ENCODE assay signal across 8 mouse cellular contexts in the genomic region with DNA sequence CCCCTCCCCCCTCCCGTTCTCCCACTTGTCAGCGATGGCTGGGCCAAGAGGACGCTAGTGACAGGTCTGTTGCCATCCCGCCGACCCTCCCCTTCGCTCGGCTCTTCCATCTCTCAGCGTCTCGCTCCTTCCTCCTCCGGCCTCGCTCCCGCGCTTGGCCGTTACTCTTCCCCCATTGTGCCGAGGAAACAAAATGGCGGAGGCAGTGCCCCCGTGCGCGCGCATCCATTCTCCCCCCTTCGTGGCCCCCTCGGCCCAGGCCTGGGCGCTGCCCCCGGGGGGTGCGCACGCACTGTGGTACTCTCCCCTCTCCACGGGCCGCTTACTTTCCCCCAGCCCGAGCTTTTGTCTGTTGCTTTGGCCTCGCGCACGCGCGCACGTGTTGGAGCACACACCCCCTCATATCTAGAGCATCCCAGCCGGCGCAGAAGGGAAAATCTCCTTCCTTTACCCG. TPM values are rescaled to one million over a fixed set of nuclear protein-coding genes. Genes with fewer than 3 reads are reported as not detected.
A peak's percentile ranks its signal among the peaks of the same experiment; 100 is the strongest.
DNase-seq lines count a peak whose midpoint lies in the region; ATAC-seq and TF ChIP-seq lines count a peak whose summit lies in the region.

No protein-coding gene starts in this region.

- intact Hi-C loops in heart, postnatal 25 days (cut with DNase I): loop anchor here (5.0 kb wide), 1 partner anchor 249 kb away; a partner anchor contains a TSS

- WGBS in forebrain, embryonic 15.5 days: under 1% methylated on average over 38 of the region's 38 CpGs
- under 1% methylated on average over 37 of the region's 38 CpGs for WGBS in lung, embryonic 15.5 days
- under 1% methylated on average over 38 of the region's 38 CpGs for WGBS in thymus, adult 2 months

- no peak for TF ChIP-seq POLR2A in ES-Bruce4 (IDR thresholded peaks at IDR 0.05; ENCODE audit: insufficient read depth, low read length)
- TF ChIP-seq POLR2A in thymus, adult 2 months (IDR thresholded peaks at IDR 0.05; ENCODE audit: control insufficient read depth, extremely low read depth, insufficient read depth, low read length, poor library complexity): no peak; the same call in 1 of the 2 replicates

- H3K9me3 ChIP-seq in ES-Bruce4 (replicated peaks; ENCODE audit: control insufficient read depth, insufficient read depth, low read length, poor library complexity, severe bottlenecking): no peaks in the 10 kb centered on the region
- no peaks in the 10 kb centered on the region for H3K9me3 ChIP-seq in forebrain, embryonic 15.5 days
- no peaks in the 10 kb centered on the region for H3K9me3 ChIP-seq in lung, embryonic 15.5 days

- peak; percentile 74 for DNase-seq in cerebellum, adult 11 months
- DNase-seq in heart, postnatal 25 days (ENCODE audit: low spot score): peak; percentile 34
- DNase-seq in layer of hippocampus, adult 8-10 months (ENCODE audit: low spot score in 2 of 2): peak; percentile 57 to 61
- peak; percentile 41 for DNase-seq in ovary, adult 18-20 months (ENCODE audit: low spot score)
- peak; percentile 76 for DNase-seq in thymus, adult 2 months

- H3K9ac ChIP-seq in ES-Bruce4 (ENCODE audit: low read depth, poor library complexity, severe bottlenecking): peak overlapping the region; percentile 86
- H3K9ac ChIP-seq in forebrain, embryonic 15.5 days (replicated peaks): peak overlapping the region; percentile 85
- H3K9ac ChIP-seq in lung, embryonic 15.5 days: peak overlapping the region; percentile 76

- H3K4me2 ChIP-seq in forebrain, embryonic 15.5 days (replicated peaks): peak overlapping the region; percentile 61
- H3K4me2 ChIP-seq in lung, embryonic 15.5 days: peak overlapping the region; percentile 65

- no peak for TF ChIP-seq CTCF in ES-Bruce4 (IDR thresholded peaks at IDR 0.05; ENCODE audit: low read depth, low read length)
- TF ChIP-seq CTCF in thymus, adult 2 months (IDR thresholded peaks at IDR 0.05; ENCODE audit: borderline replicate concordance, control insufficient read depth, extremely low read depth, insufficient read depth, low read length, poor library complexity): no peak

- peak; percentile 61 for ATAC-seq in forebrain, embryonic 15.5 days (replicated peaks)
- ATAC-seq in lung, embryonic 15.5 days (ENCODE audit: borderline replicate concordance, extremely low read depth, low FRiP score, low TSS enrichment): peak; percentile 66

- H3K4me1 ChIP-seq in ES-Bruce4 (ENCODE audit: control insufficient read depth, insufficient read depth, low read length): no peaks in the 10 kb centered on the region
- peaks cover 40% of the 10 kb centered on the region for H3K4me1 ChIP-seq in forebrain, embryonic 15.5 days
- H3K4me1 ChIP-seq in lung, embryonic 15.5 days: peaks cover 15% of the 10 kb centered on the region
- H3K4me1 ChIP-seq in thymus, adult 2 months (replicated peaks; ENCODE audit: control insufficient read depth, insufficient read depth, low read length): peaks cover 15% of the 10 kb centered on the region

- TF ChIP-seq EP300 in ES-Bruce4 (IDR thresholded peaks at IDR 0.05; ENCODE audit: insufficient read depth, low read depth, low read length): no peak

- peak overlapping the region; percentile 18 for H3K27ac ChIP-seq in ES-Bruce4 (ENCODE audit: insufficient read depth, low read length)
- H3K27ac ChIP-seq in forebrain, embryonic 15.5 days (replicated peaks): peak overlapping the region; percentile 95
- peak overlapping the region; percentile 88 for H3K27ac ChIP-seq in lung, embryonic 15.5 days
- H3K27ac ChIP-seq in thymus, adult 2 months (ENCODE audit: control insufficient read depth, insufficient read depth, low read length): peak overlapping the region; percentile 23

- H3K36me3 ChIP-seq in ES-Bruce4 (ENCODE audit: control insufficient read depth, insufficient read depth, low read length, poor library complexity, severe bottlenecking): peaks cover 17% of the 10 kb centered on the region
- peaks cover 16% of the 10 kb centered on the region for H3K36me3 ChIP-seq in forebrain, embryonic 15.5 days
- peaks cover 15% of the 10 kb centered on the region for H3K36me3 ChIP-seq in lung, embryonic 15.5 days
- 0 out of 2 replicates have a peak, but pooled peaks cover 4% of the 10 kb centered on the region for H3K36me3 ChIP-seq in thymus, adult 2 months (ENCODE audit: control insufficient read depth, insufficient read depth, low read length)

- peak overlapping the region; percentile 94 for H3K4me3 ChIP-seq in ES-Bruce4 (ENCODE audit: low read depth, low read length)
- H3K4me3 ChIP-seq in forebrain, embryonic 15.5 days: peak overlapping the region; percentile 75
- peak overlapping the region; percentile 85 for H3K4me3 ChIP-seq in lung, embryonic 15.5 days
- peak overlapping the region; percentile 55 for H3K4me3 ChIP-seq in thymus, adult 2 months (ENCODE audit: control insufficient read depth, insufficient read depth, low read length)

- H3K27me3 ChIP-seq in ES-Bruce4 (ENCODE audit: control insufficient read depth, insufficient read depth, low read length, poor library complexity, severe bottlenecking): no peaks in the 10 kb centered on the region
- no peaks in the 10 kb centered on the region for H3K27me3 ChIP-seq in forebrain, embryonic 15.5 days
- H3K27me3 ChIP-seq in lung, embryonic 15.5 days: no peaks in the 10 kb centered on the region
- H3K27me3 ChIP-seq in thymus, adult 2 months (ENCODE audit: control insufficient read depth, insufficient read depth, low read length): no peaks in the 10 kb centered on the region

RNA-seq across cellular contexts. Expression of a gene that starts 0.5 kb away (rescaled TPM):
- 196 and 209 TPM in 2 replicates for polyA plus RNA-seq in ES-Bruce4 (2011; ENCODE audit: insufficient read depth, insufficient read length, low read depth, missing spikeins)
- polyA plus RNA-seq in forebrain, embryonic 15.5 days (2015; fragmentation: Nextera tagmentation; extraction: Ambion mirVana): 306 and 307 TPM in 2 replicates
- total RNA-seq in heart, postnatal 25 days (2021): 10 to 100 TPM; 25.9 to 29.6 TPM
- total RNA-seq in layer of hippocampus, adult 8-10 months (2022): 100 to 1,000 TPM in 3 of 4 experiments, 10 to 100 TPM in 1; 95.4 to 113 (median 103) TPM
- 195 and 198 TPM in 2 replicates for polyA plus RNA-seq in lung, embryonic 15.5 days (2015; fragmentation: Nextera tagmentation; extraction: Ambion mirVana)
- 151 and 157 TPM in 2 replicates for polyA plus RNA-seq in thymus, adult 2 months (2012; rRNA removed)

RNA-seq across cellular contexts. Expression of a gene that starts 43.5 kb away (rescaled TPM):
- 40.0 and 48.2 TPM in 2 replicates for polyA plus RNA-seq in ES-Bruce4 (2011; ENCODE audit: insufficient read depth, insufficient read length, low read depth, missing spikeins)
- 45.7 and 49.1 TPM in 2 replicates for polyA plus RNA-seq in forebrain, embryonic 15.5 days (2015; fragmentation: Nextera tagmentation; extraction: Ambion mirVana)
- 10 to 100 TPM in 1 of 2 experiments, 1 to 10 TPM in 1; 7.1 to 10.0 TPM for total RNA-seq in heart, postnatal 25 days (2021)
- total RNA-seq in layer of hippocampus, adult 8-10 months (2022): 10 to 100 TPM; 28.5 to 41.7 (median 36.6) TPM
- 42.4 and 43.7 TPM in 2 replicates for polyA plus RNA-seq in lung, embryonic 15.5 days (2015; fragmentation: Nextera tagmentation; extraction: Ambion mirVana)
- 46.4 and 48.2 TPM in 2 replicates for polyA plus RNA-seq in thymus, adult 2 months (2012; rRNA removed)

RNA-seq across cellular contexts. Expression of a gene that starts 47.7 kb away (rescaled TPM):
- 64.9 and 66.4 TPM in 2 replicates for polyA plus RNA-seq in ES-Bruce4 (2011; ENCODE audit: insufficient read depth, insufficient read length, low read depth, missing spikeins)
- 77.4 and 77.8 TPM in 2 replicates for polyA plus RNA-seq in forebrain, embryonic 15.5 days (2015; fragmentation: Nextera tagmentation; extraction: Ambion mirVana)
- total RNA-seq in heart, postnatal 25 days (2021): 100 to 1,000 TPM in 1 of 2 experiments, 10 to 100 TPM in 1; 99.2 to 113 TPM
- 10 to 100 TPM; 55.2 to 74.2 (median 64.7) TPM for total RNA-seq in layer of hippocampus, adult 8-10 months (2022)
- polyA plus RNA-seq in lung, embryonic 15.5 days (2015; fragmentation: Nextera tagmentation; extraction: Ambion mirVana): 129 and 146 TPM in 2 replicates
- polyA plus RNA-seq in thymus, adult 2 months (2012; rRNA removed): 477 and 505 TPM in 2 replicates

RNA-seq across cellular contexts. Expression of a gene that starts 56.0 kb away (rescaled TPM):
- 83.3 and 87.8 TPM in 2 replicates for polyA plus RNA-seq in ES-Bruce4 (2011; ENCODE audit: insufficient read depth, insufficient read length, low read depth, missing spikeins)
- 1.1 and 1.4 TPM in 2 replicates for polyA plus RNA-seq in forebrain, embryonic 15.5 days (2015; fragmentation: Nextera tagmentation; extraction: Ambion mirVana)
- total RNA-seq in heart, postnatal 25 days (2021): not detected
- 1 to 10 TPM in 3 of 4 experiments, under 1 TPM in 1; 0.35 to 2.0 (median 1.6) TPM for total RNA-seq in layer of hippocampus, adult 8-10 months (2022)
- polyA plus RNA-seq in lung, embryonic 15.5 days (2015; fragmentation: Nextera tagmentation; extraction: Ambion mirVana): 52.2 and 53.3 TPM in 2 replicates
- 9.6 and 11.1 TPM in 2 replicates for polyA plus RNA-seq in thymus, adult 2 months (2012; rRNA removed)

RNA-seq across cellular contexts. Expression of a gene that starts 56.5 kb away (rescaled TPM):
- 86.2 and 88.6 TPM in 2 replicates for polyA plus RNA-seq in ES-Bruce4 (2011; ENCODE audit: insufficient read depth, insufficient read length, low read depth, missing spikeins)
- 74.7 and 77.1 TPM in 2 replicates for polyA plus RNA-seq in forebrain, embryonic 15.5 days (2015; fragmentation: Nextera tagmentation; extraction: Ambion mirVana)
- 10 to 100 TPM; 66.2 to 74.4 TPM for total RNA-seq in heart, postnatal 25 days (2021)
- total RNA-seq in layer of hippocampus, adult 8-10 months (2022): 10 to 100 TPM; 60.8 to 76.0 (median 71.2) TPM
- polyA plus RNA-seq in lung, embryonic 15.5 days (2015; fragmentation: Nextera tagmentation; extraction: Ambion mirVana): 73.6 and 77.4 TPM in 2 replicates
- polyA plus RNA-seq in thymus, adult 2 months (2012; rRNA removed): 374 and 422 TPM in 2 replicates

Comparison
In these comparisons a context has a peak if more than half of its experiments do, and no peak if none do; other contexts are left out.
1. Peak in every context shown above with its lines: DNase-seq, ATAC-seq, H3K4me3 ChIP-seq and H3K27ac ChIP-seq.
2. H3K27ac ChIP-seq: peak in every context shown above with its lines; median percentile 95 in forebrain, embryonic 15.5 days; 88 in lung, embryonic 15.5 days; 23 in thymus, adult 2 months; 18 in ES-Bruce4.